11 mouse cellular contexts compared by ENCODE assay signal in genomic region chr17:62863004-62863403, GRCm38 (mm10). TPM values are rescaled to one million over a fixed set of nuclear protein-coding genes. Genes with fewer than 3 reads are reported as not detected.
DNase-seq lines count a peak whose midpoint lies in the region; ATAC-seq and TF ChIP-seq lines count a peak whose summit lies in the region.
"Had no signal": no experiment of that assay in that cellular context is flagged by ENCODE, and none has a peak within 500 bp of the region (broad histone marks: within the 10 kb centered on the region; RNA-seq: fewer than 3 reads in every experiment).

No protein-coding gene starts in this region.

- no peak for TF ChIP-seq CTCF in hindbrain, postnatal 0 days (IDR thresholded peaks at IDR 0.05; ENCODE audit: low read depth)

- H3K4me3 ChIP-seq in heart, embryonic 15.5 days: no peak overlapping the region; the same call in 1 of the 2 replicates
- no peak overlapping the region for H3K4me3 ChIP-seq in embryonic facial prominence, embryonic 12.5 days
- no peak overlapping the region for H3K4me3 ChIP-seq in hindbrain, postnatal 0 days (ENCODE audit: low read length)
- no peak overlapping the region for H3K4me3 ChIP-seq in midbrain, embryonic 16.5 days (ENCODE audit: low read depth, low read length)

- no peak for DNase-seq in heart, adult 11 months
- DNase-seq in hindbrain, postnatal 0 days (ENCODE audit: low spot score): no peak
- DNase-seq in thymus, postnatal 0 days (ENCODE audit: low spot score): no peak
- DNase-seq in adrenal gland, adult 8-10 months: no peak
- no peak for DNase-seq in embryo, embryonic 11 days
- DNase-seq: cerebellum, adult 9-10 months; gastrocnemius, postnatal 36 days; lung, postnatal 10 days had no signal

- H3K9me3 ChIP-seq in heart, embryonic 15.5 days (replicated peaks): no peaks in the 10 kb centered on the region
- no peaks in the 10 kb centered on the region for H3K9me3 ChIP-seq in embryonic facial prominence, embryonic 12.5 days
- H3K9me3 ChIP-seq in hindbrain, postnatal 0 days (ENCODE audit: low read length): no peaks in the 10 kb centered on the region
- no peaks in the 10 kb centered on the region for H3K9me3 ChIP-seq in midbrain, embryonic 16.5 days (replicated peaks; ENCODE audit: control insufficient read depth, low read length, poor library complexity, severe bottlenecking)

- H3K4me2 ChIP-seq in heart, embryonic 15.5 days: peak overlapping the region; percentile 55
- no peak overlapping the region; the same call in 1 of the 2 replicates for H3K4me2 ChIP-seq in embryonic facial prominence, embryonic 12.5 days (replicated peaks)
- peak overlapping the region; percentile 27; the same call in 1 of the 2 replicates for H3K4me2 ChIP-seq in hindbrain, postnatal 0 days (ENCODE audit: low read depth, low read length)
- H3K4me2 ChIP-seq in midbrain, embryonic 16.5 days (ENCODE audit: low read length): peak overlapping the region; percentile 33; the same call in 1 of the 2 replicates

- no peak overlapping the region; the same call in 1 of the 2 replicates for H3K9ac ChIP-seq in heart, embryonic 15.5 days
- H3K9ac ChIP-seq in embryonic facial prominence, embryonic 12.5 days: no peak overlapping the region
- no peak overlapping the region for H3K9ac ChIP-seq in hindbrain, postnatal 0 days (replicated peaks; ENCODE audit: low read length)
- H3K9ac ChIP-seq in midbrain, embryonic 16.5 days (ENCODE audit: low read depth, low read length): no peak overlapping the region; the same call in 1 of the 2 replicates

- no peaks in the 10 kb centered on the region for H3K27me3 ChIP-seq in heart, embryonic 15.5 days
- no peaks in the 10 kb centered on the region for H3K27me3 ChIP-seq in embryonic facial prominence, embryonic 12.5 days
- no peaks in the 10 kb centered on the region for H3K27me3 ChIP-seq in hindbrain, postnatal 0 days (ENCODE audit: insufficient read depth, low read length)
- no peaks in the 10 kb centered on the region for H3K27me3 ChIP-seq in midbrain, embryonic 16.5 days (ENCODE audit: control insufficient read depth, insufficient read depth, low read depth, low read length)

- 70% methylated on average over 3 of the region's 3 CpGs for WGBS in heart, embryonic 15.5 days
- WGBS in embryonic facial prominence, embryonic 12.5 days: 46% methylated on average over 3 of the region's 3 CpGs
- WGBS in hindbrain, postnatal 0 days: 50% methylated on average over 3 of the region's 3 CpGs
- WGBS in midbrain, embryonic 16.5 days: 37% methylated on average over 3 of the region's 3 CpGs

- H3K27ac ChIP-seq in heart, embryonic 15.5 days: peak overlapping the region; percentile 79
- peak overlapping the region; percentile 70 for H3K27ac ChIP-seq in embryonic facial prominence, embryonic 12.5 days
- H3K27ac ChIP-seq in hindbrain, postnatal 0 days: 0 out of 2 replicates have a peak overlapping the region, but pooled peaks have one; percentile 21
- 0 out of 2 replicates have a peak overlapping the region, but pooled peaks have one; percentile 56 for H3K27ac ChIP-seq in midbrain, embryonic 16.5 days (ENCODE audit: low read length)

- ATAC-seq in heart, embryonic 15.5 days (replicated peaks; ENCODE audit: insufficient number of reproducible peaks, insufficient read depth, low FRiP score, low read depth): no peak
- ATAC-seq in embryonic facial prominence, embryonic 12.5 days (ENCODE audit: insufficient number of reproducible peaks, insufficient read depth, low FRiP score, low TSS enrichment): no peak
- ATAC-seq in hindbrain, postnatal 0 days: no peak
- no peak for ATAC-seq in midbrain, embryonic 16.5 days

- H3K4me1 ChIP-seq in heart, embryonic 15.5 days (replicated peaks): peaks cover 14% of the 10 kb centered on the region
- peaks cover 20% of the 10 kb centered on the region for H3K4me1 ChIP-seq in embryonic facial prominence, embryonic 12.5 days
- H3K4me1 ChIP-seq in hindbrain, postnatal 0 days (ENCODE audit: insufficient read depth, low read length): no peaks in the 10 kb centered on the region
- H3K4me1 ChIP-seq in midbrain, embryonic 16.5 days (ENCODE audit: control insufficient read depth, insufficient read depth, low read length): peaks cover 11% of the 10 kb centered on the region; the same call in 1 of the 2 replicates

- H3K36me3 ChIP-seq in heart, embryonic 15.5 days: no peaks in the 10 kb centered on the region
- H3K36me3 ChIP-seq in embryonic facial prominence, embryonic 12.5 days: no peaks in the 10 kb centered on the region
- no peaks in the 10 kb centered on the region for H3K36me3 ChIP-seq in hindbrain, postnatal 0 days (ENCODE audit: insufficient read depth, low read length)
- H3K36me3 ChIP-seq in midbrain, embryonic 16.5 days (ENCODE audit: control insufficient read depth, insufficient read depth, low read length): no peaks in the 10 kb centered on the region

RNA-seq across cellular contexts. Expression of gene Efna5, which starts 18.1 kb away (rescaled TPM):
- polyA plus RNA-seq in heart, embryonic 15.5 days (2015; fragmentation: Nextera tagmentation; extraction: Ambion mirVana): 22.4 and 23.6 TPM in 2 replicates
- polyA plus RNA-seq in embryonic facial prominence, embryonic 12.5 days (2016; fragmentation: Nextera tagmentation; extraction: Ambion mirVana): 72.4 and 82.6 TPM in 2 replicates
- total RNA-seq in hindbrain, postnatal 0 days (2014; rRNA removed): 5.3 and 5.4 TPM in 2 replicates
- 38.8 and 40.2 TPM in 2 replicates for polyA plus RNA-seq in hindbrain, postnatal 0 days (2015; fragmentation: Nextera tagmentation; extraction: Ambion mirVana)
- 55.0 and 59.7 TPM in 2 replicates for polyA plus RNA-seq in midbrain, embryonic 16.5 days (2015; fragmentation: Nextera tagmentation; extraction: Ambion mirVana)
- 3.2 and 3.5 TPM in 2 replicates for polyA plus RNA-seq in thymus, postnatal 0 days (2015; fragmentation: Nextera tagmentation; extraction: Ambion mirVana)
- total RNA-seq in adrenal gland, adult 8-10 months (2022): 10 to 100 TPM; 13.8 to 20.8 (median 16.9) TPM

Comparison
In these comparisons a context has a peak if more than half of its experiments do, and no peak if none do; other contexts are left out.
1. H3K27ac ChIP-seq: peak in every context shown above with its lines; median percentile 79 in heart, embryonic 15.5 days; 70 in embryonic facial prominence, embryonic 12.5 days; 56 in midbrain, embryonic 16.5 days; 21 in hindbrain, postnatal 0 days.